Mouse (Mus musculus): Measurements from ENCODE around the gene Itga6. TPM values are rescaled to one million over a fixed set of nuclear protein-coding genes. Genes with fewer than 3 reads are reported as not detected.

The Itga6 gene
- total and polyA plus RNA-seq, 2 experiments from 2014 or later: 33.8 to 69.2 TPM

DNA sequence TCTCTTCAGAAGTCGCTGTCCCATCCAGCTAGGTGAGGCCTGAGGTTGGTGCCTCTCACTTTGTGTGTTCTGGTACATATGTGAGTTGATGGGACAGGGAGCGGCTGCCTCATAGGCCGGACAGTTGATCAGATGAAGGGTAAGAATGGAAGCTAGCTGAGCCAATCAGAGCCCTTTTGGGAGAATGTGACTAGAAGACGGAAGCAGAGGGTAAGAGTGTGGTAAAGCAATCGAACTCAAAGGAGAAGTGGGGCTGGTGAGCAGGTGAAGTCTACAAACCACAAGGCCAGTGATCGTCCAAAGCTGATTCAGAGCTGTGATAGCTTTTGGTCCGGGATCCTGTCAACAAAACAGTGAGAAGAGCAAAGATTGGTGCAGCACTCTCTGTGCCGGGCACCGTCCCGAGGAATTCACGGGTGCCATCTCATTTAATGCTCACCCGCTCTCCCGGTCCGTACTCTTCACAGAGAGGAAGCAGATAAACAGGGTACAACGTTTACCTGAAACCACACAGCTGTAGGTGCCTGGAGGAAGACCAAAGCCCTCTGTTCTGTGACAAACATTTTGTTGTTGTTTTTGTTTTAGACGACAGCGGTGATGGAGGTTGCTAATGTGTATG, 9.8 kb upstream of the Itga6 start:
- peaks cover 7% of the 10 kb centered on the region; the same call in 1 of the 2 replicates for H3K4me1 ChIP-seq (ENCODE audit: control insufficient read depth, insufficient read depth)
- no peaks in the 10 kb centered on the region for H3K27me3 ChIP-seq (ENCODE audit: control insufficient read depth, insufficient read depth, low read length)
- ATAC-seq (ENCODE audit: insufficient read depth, low read depth): no peak
- H3K36me3 ChIP-seq (replicated peaks; ENCODE audit: control insufficient read depth, insufficient read depth, low read length): no peaks in the 10 kb centered on the region
- no peak overlapping the region for H3K4me2 ChIP-seq (ENCODE audit: low read depth, low read length)
- no peak for DNase-seq (ENCODE audit: low spot score)
- no peak overlapping the region for H3K27ac ChIP-seq (ENCODE audit: low read depth)
- no peak overlapping the region for H3K4me3 ChIP-seq (ENCODE audit: low read depth, low read length)
- 0 out of 2 replicates have a peak, but pooled peaks cover 3% of the 10 kb centered on the region for H3K9me3 ChIP-seq (replicated peaks; ENCODE audit: control insufficient read depth, low read length)
- 90% methylated on average over 17 of the region's 17 CpGs for WGBS
- no peak for TF ChIP-seq CTCF (IDR thresholded peaks at IDR 0.05; ENCODE audit: low read depth)
- no peak for TF ChIP-seq EP300 (IDR thresholded peaks at IDR 0.05; ENCODE audit: low read depth)
- H3K9ac ChIP-seq (replicated peaks; ENCODE audit: low read depth, low read length): no peak overlapping the region

DNA sequence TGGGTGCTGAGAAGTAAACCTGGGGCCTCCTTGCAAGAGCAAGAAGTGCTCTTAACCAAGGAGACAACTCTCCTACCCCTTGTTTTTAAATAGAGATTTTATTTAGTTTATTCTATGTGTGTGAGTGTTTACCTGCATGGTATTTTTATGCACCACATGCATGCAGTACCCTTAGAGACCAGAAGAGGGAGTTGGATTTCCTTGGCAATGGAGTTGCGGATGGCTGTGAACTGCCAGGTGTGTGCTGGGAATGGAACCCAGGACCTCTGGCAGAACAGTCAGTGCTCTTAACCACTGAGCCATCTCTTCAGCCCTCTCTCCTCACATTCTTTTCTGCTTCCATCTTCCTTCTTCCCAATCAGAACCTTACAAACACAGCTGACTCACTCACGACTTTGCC, 9.2 kb upstream of the Itga6 start:
- peaks cover 7% of the 10 kb centered on the region; the same call in 1 of the 2 replicates for H3K4me1 ChIP-seq (ENCODE audit: control insufficient read depth, insufficient read depth)
- no peak overlapping the region for H3K9ac ChIP-seq (replicated peaks; ENCODE audit: low read depth, low read length)
- H3K9me3 ChIP-seq (replicated peaks; ENCODE audit: control insufficient read depth, low read length): 0 out of 2 replicates have a peak, but pooled peaks cover 3% of the 10 kb centered on the region
- no peaks in the 10 kb centered on the region for H3K27me3 ChIP-seq (ENCODE audit: control insufficient read depth, insufficient read depth, low read length)
- DNase-seq (ENCODE audit: low spot score): no peak
- 86% methylated on average over 2 of the region's 2 CpGs for WGBS
- H3K4me3 ChIP-seq (ENCODE audit: low read depth, low read length): no peak overlapping the region
- no peak overlapping the region for H3K4me2 ChIP-seq (ENCODE audit: low read depth, low read length)
- ATAC-seq (ENCODE audit: insufficient read depth, low read depth): no peak
- H3K27ac ChIP-seq (ENCODE audit: low read depth): no peak overlapping the region
- TF ChIP-seq EP300 (IDR thresholded peaks at IDR 0.05; ENCODE audit: low read depth) (no peak), CTCF (IDR thresholded peaks at IDR 0.05; ENCODE audit: low read depth) (no peak)
- no peaks in the 10 kb centered on the region for H3K36me3 ChIP-seq (replicated peaks; ENCODE audit: control insufficient read depth, insufficient read depth, low read length)

DNA sequence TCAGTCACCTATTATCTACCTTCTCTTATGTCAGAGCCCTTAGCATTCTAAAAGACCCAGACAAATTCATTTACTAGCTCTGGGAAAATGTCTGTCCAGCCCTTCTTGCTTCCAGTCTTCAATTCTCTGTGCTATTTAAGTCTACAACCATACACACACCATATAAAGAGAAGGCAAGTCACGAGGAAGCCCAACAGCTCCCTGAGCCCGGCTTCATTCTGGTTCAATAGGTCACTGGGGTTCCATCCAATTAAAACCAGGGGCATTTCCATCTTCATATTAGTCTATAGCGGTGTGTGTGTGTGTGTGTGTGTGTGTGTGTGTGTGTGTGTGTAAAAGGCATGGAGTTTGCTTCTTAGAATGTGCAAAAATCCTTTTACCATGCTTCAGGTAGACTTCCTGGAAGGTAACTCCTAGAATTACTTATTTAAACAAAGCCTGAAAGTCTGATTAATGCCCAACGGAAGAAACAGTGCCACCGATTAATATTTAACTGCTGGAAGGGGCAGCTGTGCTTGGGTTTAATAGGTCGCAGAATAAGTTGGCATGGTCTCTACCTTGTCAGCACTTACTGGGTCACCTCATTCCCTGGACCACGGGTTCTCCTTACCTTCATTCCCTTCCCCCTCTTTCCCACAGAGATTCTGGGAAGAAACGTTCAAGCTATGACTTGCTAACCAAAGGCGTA, 6.1 kb upstream of the Itga6 start:
- Histone ChIP-seq H3K27me3 (ENCODE audit: control insufficient read depth, insufficient read depth, low read length) (no peaks in the 10 kb centered on the region), H3K36me3 (replicated peaks; ENCODE audit: control insufficient read depth, insufficient read depth, low read length) (no peaks in the 10 kb centered on the region), H3K4me3 (ENCODE audit: low read depth, low read length) (no peak overlapping the region), H3K4me2 (ENCODE audit: low read depth, low read length) (no peak overlapping the region), H3K9me3 (replicated peaks; ENCODE audit: control insufficient read depth, low read length) (0 out of 2 replicates have a peak, but pooled peaks cover 3% of the 10 kb centered on the region), H3K27ac (ENCODE audit: low read depth) (no peak overlapping the region), H3K9ac (replicated peaks; ENCODE audit: low read depth, low read length) (no peak overlapping the region), H3K4me1 (ENCODE audit: control insufficient read depth, insufficient read depth) (peaks cover 11% of the 10 kb centered on the region)
- ATAC-seq (ENCODE audit: insufficient read depth, low read depth) (no peak), DNase-seq (ENCODE audit: low spot score) (no peak)
- WGBS: 58% methylated on average over 9 of the region's 9 CpGs
- TF ChIP-seq CTCF (IDR thresholded peaks at IDR 0.05; ENCODE audit: low read depth) (no peak), EP300 (IDR thresholded peaks at IDR 0.05; ENCODE audit: low read depth) (no peak)

DNA sequence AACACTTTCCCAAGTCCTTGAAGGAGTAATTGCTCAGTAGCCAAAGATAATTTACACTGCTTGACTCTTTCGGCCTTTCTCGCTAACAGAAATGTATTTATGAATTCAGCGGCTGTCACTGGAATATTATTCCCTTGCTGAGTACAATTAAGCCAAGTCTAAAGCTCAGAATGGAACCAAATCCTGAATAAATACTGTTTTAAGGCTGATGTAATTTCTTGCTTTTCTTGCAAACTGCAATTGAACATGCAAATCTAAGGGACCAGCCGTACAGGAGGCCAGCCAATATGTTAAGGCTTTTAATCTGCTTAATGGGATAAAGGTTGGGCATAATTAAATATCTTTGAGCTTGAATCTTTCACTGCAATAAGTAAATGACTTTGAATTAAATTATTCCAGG, 2.9 kb upstream of the Itga6 start:
- WGBS: 75% methylated on average over 4 of the region's 4 CpGs
- Histone ChIP-seq H3K4me3 (ENCODE audit: low read depth, low read length) (no peak overlapping the region), H3K36me3 (replicated peaks; ENCODE audit: control insufficient read depth, insufficient read depth, low read length) (no peaks in the 10 kb centered on the region), H3K4me1 (ENCODE audit: control insufficient read depth, insufficient read depth) (peaks cover 33% of the 10 kb centered on the region), H3K27me3 (ENCODE audit: control insufficient read depth, insufficient read depth, low read length) (no peaks in the 10 kb centered on the region), H3K4me2 (ENCODE audit: low read depth, low read length) (no peak overlapping the region), H3K27ac (ENCODE audit: low read depth) (no peak overlapping the region), H3K9me3 (replicated peaks; ENCODE audit: control insufficient read depth, low read length) (no peaks in the 10 kb centered on the region), H3K9ac (replicated peaks; ENCODE audit: low read depth, low read length) (no peak overlapping the region)
- DNase-seq (ENCODE audit: low spot score) (no peak), ATAC-seq (ENCODE audit: insufficient read depth, low read depth) (no peak)
- TF ChIP-seq CTCF (IDR thresholded peaks at IDR 0.05; ENCODE audit: low read depth): no peak
- TF ChIP-seq EP300 (IDR thresholded peaks at IDR 0.05; ENCODE audit: low read depth): no peak

DNA sequence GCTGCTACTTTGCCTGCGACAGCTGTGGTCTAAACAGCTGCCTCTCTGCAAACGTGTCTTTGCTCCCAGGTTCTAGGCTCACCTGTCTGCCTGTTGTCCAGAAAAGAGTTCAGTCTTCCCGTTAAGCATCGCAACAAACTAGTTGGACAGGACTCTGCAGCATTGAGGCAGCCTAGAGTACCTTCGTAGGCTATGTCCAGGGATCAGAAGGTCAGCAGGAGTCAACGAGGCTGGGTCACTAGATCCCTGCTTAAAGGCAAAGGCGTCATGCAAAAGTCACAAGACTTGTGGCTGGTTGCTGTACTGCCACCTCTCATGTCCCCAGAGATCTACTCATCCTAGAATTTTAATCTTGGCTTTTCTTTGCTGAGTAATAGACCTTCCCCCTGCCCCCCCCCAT, 2.0 kb upstream of the Itga6 start:
- H3K36me3 ChIP-seq (replicated peaks; ENCODE audit: control insufficient read depth, insufficient read depth, low read length): no peaks in the 10 kb centered on the region
- no peak overlapping the region for H3K27ac ChIP-seq (ENCODE audit: low read depth)
- no peak for ATAC-seq (ENCODE audit: insufficient read depth, low read depth)
- no peak for DNase-seq (ENCODE audit: low spot score)
- no peak for TF ChIP-seq EP300 (IDR thresholded peaks at IDR 0.05; ENCODE audit: low read depth)
- no peak for TF ChIP-seq CTCF (IDR thresholded peaks at IDR 0.05; ENCODE audit: low read depth)
- no peak overlapping the region for H3K9ac ChIP-seq (replicated peaks; ENCODE audit: low read depth, low read length)
- H3K4me2 ChIP-seq (ENCODE audit: low read depth, low read length): no peak overlapping the region
- H3K4me1 ChIP-seq (ENCODE audit: control insufficient read depth, insufficient read depth): peaks cover 35% of the 10 kb centered on the region
- H3K9me3 ChIP-seq (replicated peaks; ENCODE audit: control insufficient read depth, low read length): no peaks in the 10 kb centered on the region
- H3K4me3 ChIP-seq (ENCODE audit: low read depth, low read length): no peak overlapping the region
- WGBS: 64% methylated on average over 7 of the region's 7 CpGs
- no peaks in the 10 kb centered on the region for H3K27me3 ChIP-seq (ENCODE audit: control insufficient read depth, insufficient read depth, low read length)

All from heart, postnatal 0 days (tissue).